20 mouse cellular contexts compared by ENCODE assay signal in genomic region chr3:55686993-55687392, GRCm38 (mm10).
A peak's percentile ranks its signal among the peaks of the same experiment; 100 is the strongest.
DNase-seq lines count a peak whose midpoint lies in the region; ATAC-seq and TF ChIP-seq lines count a peak whose summit lies in the region.
"Had no signal": no experiment of that assay in that cellular context is flagged by ENCODE, and none has a peak within 500 bp of the region (broad histone marks: within the 10 kb centered on the region; RNA-seq: fewer than 3 reads in every experiment).

No protein-coding gene starts in this region.

- no peak overlapping the region for H3K4me2 ChIP-seq in midbrain, embryonic 12.5 days (replicated peaks)
- H3K4me2 ChIP-seq in hindbrain, embryonic 11.5 days (replicated peaks; ENCODE audit: low read depth, low read length) = no peak overlapping the region
- no peak overlapping the region for H3K4me2 ChIP-seq in hindbrain, postnatal 0 days (ENCODE audit: low read depth, low read length)
- no peak overlapping the region for H3K4me2 ChIP-seq in midbrain, postnatal 0 days (ENCODE audit: low read depth, low read length, poor library complexity, severe bottlenecking)
- H3K4me2 ChIP-seq: heart, embryonic 15.5 days; limb, embryonic 13.5 days; neural tube, embryonic 12.5 days had no signal

- H3K27ac ChIP-seq in midbrain, embryonic 12.5 days (replicated peaks) = peak overlapping the region; percentile 50
- H3K27ac ChIP-seq in midbrain, embryonic 10.5 days (replicated peaks) = no peak overlapping the region
- 0 out of 2 replicates have a peak overlapping the region, but pooled peaks have one; percentile 25 for H3K27ac ChIP-seq in hindbrain, embryonic 11.5 days (ENCODE audit: low read depth, low read length)
- H3K27ac ChIP-seq in hindbrain, postnatal 0 days = peak overlapping the region; percentile 32; the same call in 1 of the 2 replicates
- peak overlapping the region; percentile 9; the same call in 1 of the 2 replicates for H3K27ac ChIP-seq in midbrain, postnatal 0 days (ENCODE audit: low read depth, low read length)
- H3K27ac ChIP-seq: heart, embryonic 15.5 days; kidney, postnatal 0 days; left cerebral cortex, adult 2 months; limb, embryonic 13.5 days; liver, embryonic 14.5 days; macrophage; neural tube, embryonic 12.5 days had no signal

- no peak for DNase-seq in midbrain, embryonic 10.5 days (ENCODE audit: low spot score)
- no peak for DNase-seq in hindbrain, embryonic 11.5 days (ENCODE audit: low spot score)
- DNase-seq in hindbrain, postnatal 0 days (ENCODE audit: low spot score) = no peak
- DNase-seq in midbrain, postnatal 0 days (ENCODE audit: low spot score) = no peak
- DNase-seq in cerebellum, adult 18-20 months = no peak
- no peak for DNase-seq in layer of hippocampus, postnatal 14 days (ENCODE audit: low spot score in 2 of 2)
- DNase-seq: adrenal gland, adult 2 months; cerebellum, adult 8-10 months; gastrocnemius, postnatal 14 days; heart, adult 18-20 months; thymus, postnatal 25 days had no signal

- peaks cover 13% of the 10 kb centered on the region for H3K4me1 ChIP-seq in midbrain, embryonic 12.5 days
- peaks cover 14% of the 10 kb centered on the region for H3K4me1 ChIP-seq in midbrain, embryonic 10.5 days
- peaks cover 4% of the 10 kb centered on the region; the same call in 1 of the 2 replicates for H3K4me1 ChIP-seq in hindbrain, embryonic 11.5 days (replicated peaks; ENCODE audit: control insufficient read depth, insufficient read depth, low read length)
- peaks cover 15% of the 10 kb centered on the region for H3K4me1 ChIP-seq in hindbrain, postnatal 0 days (ENCODE audit: insufficient read depth, low read length)
- peaks cover 8% of the 10 kb centered on the region; the same call in 1 of the 2 replicates for H3K4me1 ChIP-seq in midbrain, postnatal 0 days (ENCODE audit: insufficient read depth, low read length)
- H3K4me1 ChIP-seq: heart, embryonic 15.5 days had no signal

- H3K9me3 ChIP-seq in midbrain, embryonic 12.5 days = no peaks in the 10 kb centered on the region
- H3K9me3 ChIP-seq in midbrain, embryonic 10.5 days (replicated peaks) = no peaks in the 10 kb centered on the region
- H3K9me3 ChIP-seq in hindbrain, embryonic 11.5 days (ENCODE audit: control insufficient read depth, low read length) = no peaks in the 10 kb centered on the region
- no peaks in the 10 kb centered on the region for H3K9me3 ChIP-seq in hindbrain, postnatal 0 days (ENCODE audit: low read length)
- H3K9me3 ChIP-seq in midbrain, postnatal 0 days (ENCODE audit: low read length) = no peaks in the 10 kb centered on the region
- H3K9me3 ChIP-seq: heart, embryonic 15.5 days; limb, embryonic 13.5 days; neural tube, embryonic 12.5 days had no signal

- no peak overlapping the region for H3K4me3 ChIP-seq in midbrain, embryonic 12.5 days
- no peak overlapping the region for H3K4me3 ChIP-seq in midbrain, embryonic 10.5 days
- no peak overlapping the region for H3K4me3 ChIP-seq in hindbrain, embryonic 11.5 days (ENCODE audit: low read depth, low read length)
- no peak overlapping the region for H3K4me3 ChIP-seq in hindbrain, postnatal 0 days (ENCODE audit: low read length)
- no peak overlapping the region for H3K4me3 ChIP-seq in midbrain, postnatal 0 days (ENCODE audit: low read depth, low read length)
- H3K4me3 ChIP-seq: heart, embryonic 15.5 days; left cerebral cortex, adult 2 months; limb, embryonic 13.5 days; neural tube, embryonic 12.5 days had no signal

- H3K36me3 ChIP-seq in midbrain, embryonic 12.5 days = 0 out of 2 replicates have a peak, but pooled peaks cover 4% of the 10 kb centered on the region
- peaks cover 2% of the 10 kb centered on the region; the same call in 1 of the 2 replicates for H3K36me3 ChIP-seq in midbrain, embryonic 10.5 days
- H3K36me3 ChIP-seq in hindbrain, embryonic 11.5 days (ENCODE audit: control insufficient read depth, insufficient read depth, low read length) = no peaks in the 10 kb centered on the region
- no peaks in the 10 kb centered on the region for H3K36me3 ChIP-seq in hindbrain, postnatal 0 days (ENCODE audit: insufficient read depth, low read length)
- peaks cover 3% of the 10 kb centered on the region; the same call in 1 of the 2 replicates for H3K36me3 ChIP-seq in midbrain, postnatal 0 days (ENCODE audit: insufficient read depth, low read length)
- H3K36me3 ChIP-seq: heart, embryonic 15.5 days; limb, embryonic 13.5 days; neural tube, embryonic 12.5 days had no signal

- WGBS in midbrain, embryonic 12.5 days = 73% methylated on average over 6 of the region's 6 CpGs
- WGBS in midbrain, embryonic 10.5 days = 97% methylated on average over 6 of the region's 6 CpGs
- WGBS in hindbrain, embryonic 11.5 days = 78% methylated on average over 6 of the region's 6 CpGs
- WGBS in hindbrain, postnatal 0 days = 65% methylated on average over 6 of the region's 6 CpGs
- 61% methylated on average over 6 of the region's 6 CpGs for WGBS in midbrain, postnatal 0 days

- H3K27me3 ChIP-seq in midbrain, embryonic 12.5 days = no peaks in the 10 kb centered on the region
- no peaks in the 10 kb centered on the region for H3K27me3 ChIP-seq in midbrain, embryonic 10.5 days (ENCODE audit: low read depth, poor library complexity, severe bottlenecking)
- no peaks in the 10 kb centered on the region for H3K27me3 ChIP-seq in hindbrain, embryonic 11.5 days (ENCODE audit: control insufficient read depth, insufficient read depth, low read length)
- no peaks in the 10 kb centered on the region for H3K27me3 ChIP-seq in hindbrain, postnatal 0 days (ENCODE audit: insufficient read depth, low read length)
- no peaks in the 10 kb centered on the region for H3K27me3 ChIP-seq in midbrain, postnatal 0 days (ENCODE audit: insufficient read depth, low read length)
- H3K27me3 ChIP-seq: heart, embryonic 15.5 days; limb, embryonic 13.5 days; neural tube, embryonic 12.5 days had no signal

- ATAC-seq in midbrain, embryonic 12.5 days (ENCODE audit: low FRiP score, low read depth) = no peak
- ATAC-seq in hindbrain, embryonic 11.5 days (ENCODE audit: low FRiP score) = 0 out of 2 replicates have a peak, but pooled peaks have one; percentile 49
- ATAC-seq in hindbrain, postnatal 0 days = no peak
- ATAC-seq in midbrain, postnatal 0 days (ENCODE audit: low FRiP score) = no peak
- ATAC-seq: intestine, postnatal 0 days had no signal

- TF ChIP-seq CTCF in hindbrain, postnatal 0 days (IDR thresholded peaks at IDR 0.05; ENCODE audit: low read depth) = no peak
- no peak for TF ChIP-seq CTCF in midbrain, postnatal 0 days (IDR thresholded peaks at IDR 0.05)

- H3K9ac ChIP-seq in midbrain, embryonic 12.5 days (replicated peaks) = no peak overlapping the region
- H3K9ac ChIP-seq in hindbrain, embryonic 11.5 days (ENCODE audit: low read depth, low read length) = no peak overlapping the region
- no peak overlapping the region for H3K9ac ChIP-seq in hindbrain, postnatal 0 days (replicated peaks; ENCODE audit: low read length)
- no peak overlapping the region for H3K9ac ChIP-seq in midbrain, postnatal 0 days (replicated peaks; ENCODE audit: low read length, poor library complexity, severe bottlenecking)
- H3K9ac ChIP-seq: heart, embryonic 15.5 days; limb, embryonic 13.5 days; liver, embryonic 14.5 days; neural tube, embryonic 12.5 days had no signal
